Mouse (Mus musculus): ENCODE results near the gene Sdhaf2. TPM values are rescaled to one million over a fixed set of nuclear protein-coding genes. Genes with fewer than 3 reads are reported as not detected.
"Not testable (repeated sequence)": the region's sequence is repeated elsewhere in the genome, so short reads cannot be mapped to it uniquely, and the experiment has no call there.

The Sdhaf2 gene
- polyA plus RNA-seq, 1 experiment from 2014 or later = 23.6 TPM

DNA sequence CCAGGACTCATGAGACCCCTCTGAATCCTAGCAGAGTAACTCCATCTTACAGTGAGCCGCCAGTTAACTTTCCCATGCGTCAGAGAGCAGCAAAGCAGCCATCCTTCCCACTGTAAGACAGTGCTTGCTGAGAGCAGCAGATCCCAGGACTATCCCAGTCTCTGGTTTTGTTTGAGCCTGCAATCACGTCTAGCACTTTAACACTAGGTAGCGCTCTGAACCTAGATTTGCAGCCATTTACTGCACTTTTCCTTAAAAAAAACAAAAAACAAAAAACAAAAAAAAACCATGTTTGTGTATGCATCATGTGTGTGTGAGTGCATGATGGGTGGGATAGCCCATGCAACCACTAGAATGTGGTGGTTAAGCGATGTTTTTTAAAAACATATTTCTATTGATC is 34.2 kb upstream of the Sdhaf2 start:
- WGBS (ENCODE audit: insufficient replicate concordance) = 56% methylated on average over 5 of the region's 5 CpGs
- no peak for DNase-seq
- ATAC-seq = no peak

DNA sequence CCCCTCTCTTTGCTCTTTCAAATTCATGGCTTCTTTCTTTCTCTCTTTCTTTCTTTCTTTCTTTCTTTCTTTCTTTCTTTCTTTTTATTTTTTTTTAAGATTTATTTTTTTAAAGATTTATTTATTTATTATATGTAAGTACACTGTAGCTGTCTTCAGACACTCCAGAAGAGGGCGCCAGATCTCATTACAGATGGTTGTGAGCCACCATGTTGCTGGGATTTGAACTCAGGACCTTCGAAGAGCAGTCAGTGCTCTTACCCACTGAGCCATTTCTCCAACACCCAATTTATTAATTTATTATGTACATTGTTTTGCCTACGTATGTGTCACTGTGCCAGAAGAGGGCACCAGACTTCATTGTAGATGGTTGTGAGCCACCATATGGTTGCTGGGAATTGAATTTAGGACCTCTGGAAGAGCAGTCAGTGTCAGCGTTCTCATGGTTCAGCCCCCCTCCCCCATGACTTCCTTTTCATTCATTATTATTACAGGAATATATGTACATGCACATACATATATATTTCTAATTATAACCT is 32.0 kb upstream of the Sdhaf2 start:
- H3K4me3 ChIP-seq (ENCODE audit: low read depth, low read length); DNase-seq; H3K4me2 ChIP-seq (ENCODE audit: low read depth, low read length); ATAC-seq; H3K9ac ChIP-seq (replicated peaks); H3K36me3 ChIP-seq (replicated peaks; ENCODE audit: insufficient read depth, low read length); H3K27me3 ChIP-seq (ENCODE audit: insufficient read depth, low read length); H3K27ac ChIP-seq (ENCODE audit: low read depth); H3K9me3 ChIP-seq (ENCODE audit: low read length): not testable (repeated sequence)
- H3K4me1 ChIP-seq (ENCODE audit: insufficient read depth) = peaks cover 13% of the 10 kb centered on the region
- peak; percentile 34 for TF ChIP-seq CTCF (IDR thresholded peaks at IDR 0.05; ENCODE audit: low read depth)
- WGBS (ENCODE audit: insufficient replicate concordance) = 70% methylated on average over 4 of the region's 4 CpGs

More for the DNA sequence above, 34.2 kb upstream of the Sdhaf2 start:
- Histone ChIP-seq H3K36me3 (replicated peaks; ENCODE audit: insufficient read depth, low read length) (no peaks in the 10 kb centered on the region), H3K27ac (ENCODE audit: low read depth) (no peak overlapping the region), H3K4me1 (ENCODE audit: insufficient read depth) (peaks cover 13% of the 10 kb centered on the region), H3K27me3 (ENCODE audit: insufficient read depth, low read length) (no peaks in the 10 kb centered on the region), H3K4me3 (ENCODE audit: low read depth, low read length) (no peak overlapping the region), H3K4me2 (ENCODE audit: low read depth, low read length) (no peak overlapping the region), H3K9ac (replicated peaks) (no peak overlapping the region), H3K9me3 (ENCODE audit: low read length) (no peaks in the 10 kb centered on the region)
- TF ChIP-seq CTCF (IDR thresholded peaks at IDR 0.05; ENCODE audit: low read depth) = peak; percentile 66
- TF ChIP-seq EP300 (IDR thresholded peaks at IDR 0.05; ENCODE audit: low read depth) = no peak

DNA sequence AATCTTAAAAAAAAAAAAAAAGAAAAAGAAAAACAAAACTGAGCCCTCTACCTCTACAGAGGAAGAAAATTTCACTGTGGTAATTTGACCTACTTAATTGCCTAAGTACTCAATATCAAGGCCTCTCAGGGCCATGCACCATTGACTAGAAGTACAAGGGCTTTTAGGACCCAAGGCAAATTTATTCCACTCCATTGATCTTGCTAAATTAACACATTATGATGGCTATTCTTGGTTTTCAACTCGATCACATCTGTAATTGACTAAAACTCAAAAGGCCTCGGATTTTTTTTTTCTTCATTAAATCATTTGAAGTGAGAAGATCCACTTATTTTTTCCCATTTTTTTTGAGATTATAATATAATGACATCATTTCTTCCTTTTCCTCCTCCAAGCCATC is 31.5 kb upstream of the Sdhaf2 start:
- H3K27me3 ChIP-seq (ENCODE audit: insufficient read depth, low read length) = no peaks in the 10 kb centered on the region
- no peak overlapping the region for H3K9ac ChIP-seq (replicated peaks)
- ATAC-seq = no peak
- DNase-seq = no peak
- H3K4me1 ChIP-seq (ENCODE audit: insufficient read depth) = peaks cover 13% of the 10 kb centered on the region
- no peaks in the 10 kb centered on the region for H3K9me3 ChIP-seq (ENCODE audit: low read length)
- TF ChIP-seq EP300 (IDR thresholded peaks at IDR 0.05; ENCODE audit: low read depth) (no peak), CTCF (IDR thresholded peaks at IDR 0.05; ENCODE audit: low read depth) (no peak)
- no peaks in the 10 kb centered on the region; the same call in 1 of the 2 replicates for H3K36me3 ChIP-seq (replicated peaks; ENCODE audit: insufficient read depth, low read length)
- WGBS (ENCODE audit: insufficient replicate concordance) = 75% methylated on average over 2 of the region's 2 CpGs
- H3K4me3 ChIP-seq (ENCODE audit: low read depth, low read length) = no peak overlapping the region
- no peak overlapping the region for H3K4me2 ChIP-seq (ENCODE audit: low read depth, low read length)
- no peak overlapping the region for H3K27ac ChIP-seq (ENCODE audit: low read depth)

DNA sequence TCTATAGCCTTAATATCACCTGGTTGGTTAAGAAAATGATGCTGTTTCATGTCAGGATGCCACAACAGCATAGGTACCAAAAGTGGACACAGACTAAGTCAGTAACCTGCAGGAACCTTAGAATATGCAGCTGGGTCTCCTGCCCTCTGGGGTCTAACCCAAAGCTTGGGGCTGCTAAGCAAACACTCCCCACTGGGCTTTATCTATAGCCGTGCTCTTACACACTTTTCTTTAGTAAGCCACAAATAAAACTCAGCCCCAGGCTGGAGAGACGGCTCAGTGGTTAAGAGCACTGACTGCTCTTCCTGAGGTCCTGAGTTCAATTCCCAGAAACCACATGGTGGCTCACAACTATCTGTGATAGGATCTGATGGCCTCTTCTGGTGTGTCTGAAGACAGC is 31.1 kb upstream of the Sdhaf2 start:
- Histone ChIP-seq H3K9me3 (ENCODE audit: low read length) (no peaks in the 10 kb centered on the region), H3K9ac (replicated peaks) (no peak overlapping the region), H3K4me1 (ENCODE audit: insufficient read depth) (peaks cover 13% of the 10 kb centered on the region), H3K27ac (ENCODE audit: low read depth) (peak overlapping the region; percentile 78), H3K4me3 (ENCODE audit: low read depth, low read length) (no peak overlapping the region), H3K27me3 (ENCODE audit: insufficient read depth, low read length) (no peaks in the 10 kb centered on the region), H3K4me2 (ENCODE audit: low read depth, low read length) (no peak overlapping the region), H3K36me3 (replicated peaks; ENCODE audit: insufficient read depth, low read length) (no peaks in the 10 kb centered on the region; the same call in 1 of the 2 replicates)
- no peak for DNase-seq
- ATAC-seq = no peak
- WGBS (ENCODE audit: insufficient replicate concordance) = 53% methylated on average over 2 of the region's 2 CpGs
- TF ChIP-seq EP300 (IDR thresholded peaks at IDR 0.05; ENCODE audit: low read depth) (no peak), CTCF (IDR thresholded peaks at IDR 0.05; ENCODE audit: low read depth) (no peak)

DNA sequence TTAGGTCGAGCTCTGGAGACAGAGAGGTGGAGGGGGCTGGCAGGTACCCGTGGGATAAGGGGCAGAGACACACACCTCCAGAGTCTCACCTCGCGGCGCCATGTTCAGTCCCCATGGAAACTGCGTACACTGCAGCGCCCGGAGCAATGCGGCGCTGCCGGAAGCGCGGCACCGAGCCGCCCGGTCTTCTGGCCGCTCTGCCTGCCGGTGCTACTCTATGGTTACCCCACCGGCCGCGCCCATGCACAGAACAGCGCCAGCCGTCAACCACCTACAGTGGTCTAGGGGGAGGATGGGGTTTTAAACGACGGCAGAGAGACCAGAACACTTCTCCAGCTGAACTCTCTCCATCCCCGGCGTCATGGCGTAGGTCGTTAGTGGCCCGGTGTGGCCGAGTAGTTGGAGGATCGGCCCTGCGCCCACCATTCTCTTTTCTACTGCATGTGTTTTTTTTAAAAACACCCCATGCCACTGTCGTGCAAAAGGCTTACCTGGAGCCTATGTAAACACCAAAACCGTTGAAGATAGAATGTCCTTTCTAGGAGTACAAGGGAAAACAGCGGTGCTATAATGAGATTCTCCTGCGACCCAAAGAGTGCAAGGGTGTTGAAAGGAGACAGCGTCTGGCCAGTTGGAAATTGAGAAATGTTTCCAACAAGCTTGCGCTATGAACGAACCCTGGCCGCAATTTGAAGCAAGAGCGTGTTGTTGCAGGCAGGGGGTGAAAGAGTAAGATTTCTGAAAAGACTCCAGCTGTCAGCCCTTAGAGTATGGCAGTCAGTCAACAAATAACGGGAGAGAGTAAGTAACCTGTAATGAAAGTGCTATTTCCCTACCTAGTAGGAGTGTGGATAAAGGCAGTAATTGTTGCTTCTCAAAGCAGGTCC is 29.9 kb upstream of the Sdhaf2 start, which contains the start of gene Tmem216:
Gene Tmem216, minus strand, starts transcription at position 615 of the 887 bp plus-strand sequence.
- peak within 1 kb of the TSS; percentile 78 for H3K27ac ChIP-seq (ENCODE audit: low read depth)
- no peaks in the 10 kb centered on the region for H3K27me3 ChIP-seq (ENCODE audit: insufficient read depth, low read length)
- H3K9ac ChIP-seq (replicated peaks) = peak within 1 kb of the TSS; percentile 73
- H3K36me3 ChIP-seq (replicated peaks; ENCODE audit: insufficient read depth, low read length) = peaks cover 10% of the 10 kb centered on the region
- peak; percentile 100 for ATAC-seq
- H3K4me2 ChIP-seq (ENCODE audit: low read depth, low read length) = peak within 1 kb of the TSS; percentile 84
- WGBS (ENCODE audit: insufficient replicate concordance) = 2% methylated on average over 43 of the region's 43 CpGs
- peak; percentile 88 for DNase-seq
- H3K4me3 ChIP-seq (ENCODE audit: low read depth, low read length) = peak within 1 kb of the TSS; percentile 59
- peaks cover 13% of the 10 kb centered on the region for H3K4me1 ChIP-seq (ENCODE audit: insufficient read depth)
- no peaks in the 10 kb centered on the region for H3K9me3 ChIP-seq (ENCODE audit: low read length)
- TF ChIP-seq EP300 (IDR thresholded peaks at IDR 0.05; ENCODE audit: low read depth) = no peak; the same call in 1 of the 2 replicates
- peak; percentile 15; the same call in 1 of the 2 replicates for TF ChIP-seq CTCF (IDR thresholded peaks at IDR 0.05; ENCODE audit: low read depth)

DNA sequence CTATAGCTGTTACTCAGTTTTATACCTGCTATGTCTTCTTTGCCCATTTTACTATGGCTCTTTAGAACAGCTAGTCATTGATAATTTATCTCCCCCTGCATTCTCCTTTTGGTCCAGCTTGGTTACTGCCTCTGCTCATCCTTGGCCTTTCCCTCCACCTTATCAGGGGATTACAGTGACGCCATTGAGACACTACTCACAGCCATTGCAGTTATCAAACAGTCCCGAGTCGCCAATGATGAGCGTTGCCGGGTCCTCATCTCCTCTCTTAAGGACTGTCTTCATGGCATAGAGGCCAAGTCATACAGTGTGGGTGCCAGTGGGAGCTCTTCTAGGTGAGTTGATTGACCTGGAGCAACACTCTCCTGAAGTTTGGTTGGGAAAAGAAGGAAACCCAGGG is 13.5 kb upstream of the Sdhaf2 start:
- no peak overlapping the region for H3K4me3 ChIP-seq (ENCODE audit: low read depth, low read length)
- WGBS (ENCODE audit: insufficient replicate concordance) = 75% methylated on average over 5 of the region's 5 CpGs
- H3K36me3 ChIP-seq (replicated peaks; ENCODE audit: insufficient read depth, low read length) = peaks cover 86% of the 10 kb centered on the region
- ATAC-seq (no peak), DNase-seq (no peak)
- no peak overlapping the region for H3K4me2 ChIP-seq (ENCODE audit: low read depth, low read length)
- no peak overlapping the region for H3K9ac ChIP-seq (replicated peaks)
- no peak overlapping the region for H3K27ac ChIP-seq (ENCODE audit: low read depth)
- H3K27me3 ChIP-seq (ENCODE audit: insufficient read depth, low read length) = no peaks in the 10 kb centered on the region
- TF ChIP-seq EP300 (IDR thresholded peaks at IDR 0.05; ENCODE audit: low read depth) (no peak), CTCF (IDR thresholded peaks at IDR 0.05; ENCODE audit: low read depth) (no peak)
- no peaks in the 10 kb centered on the region for H3K4me1 ChIP-seq (ENCODE audit: insufficient read depth)
- no peaks in the 10 kb centered on the region for H3K9me3 ChIP-seq (ENCODE audit: low read length)

All from liver, postnatal 0 days (tissue).